Mouse (Mus musculus) lung, postnatal 0 days (tissue): ENCODE measurements around the gene Patj.

ENCODE experiments used
- CTCF ChIP-seq: IDR thresholded peaks from 2 replicates; pipeline ENCODE4 v1.5.1; 2016; ENCODE audit warnings: antibody characterized with exemption, mild to moderate bottlenecking
- EP300 ChIP-seq: IDR thresholded peaks from 2 replicates; pipeline ENCODE4 v1.6.1; 2016; ENCODE audit warnings: antibody characterized with exemption, mild to moderate bottlenecking, control low read depth

DNA sequence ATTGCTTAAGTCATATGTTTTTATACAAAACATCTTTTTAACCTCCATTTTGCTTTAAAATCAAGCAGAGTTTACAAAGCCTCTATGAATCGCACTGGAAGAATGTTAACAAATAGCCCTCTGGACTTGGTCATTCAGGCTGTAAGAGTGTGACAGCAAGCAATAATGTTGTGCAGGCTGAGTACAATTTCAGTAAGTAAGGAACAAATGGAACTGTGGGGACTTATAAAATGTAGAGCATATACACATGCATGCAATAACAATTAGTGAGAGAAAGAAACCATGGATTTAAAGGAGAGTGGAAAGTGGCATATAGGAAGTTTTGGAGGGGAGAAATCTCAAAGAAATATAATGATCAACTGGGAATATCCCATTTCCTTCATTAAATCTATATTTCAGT is 261.2 kb downstream of the Patj start:
- TF ChIP-seq EP300 (no peak), CTCF (no peak)
